Mouse (Mus musculus) cortical plate, adult 2 months (tissue): ENCODE results near the gene Sytl3. TPM values are rescaled to one million over a fixed set of nuclear protein-coding genes. Genes with fewer than 3 reads are reported as not detected.

ENCODE experiments used
- H3K27ac ChIP-seq: fragments of 200-500 bp; 2 replicates; pipeline ENCODE4 v1.5.1; 2012; ENCODE audit warnings: low read length, control low read depth, inconsistent platforms; ENCODE audit not compliant: insufficient read depth
- H3K4me1 ChIP-seq: fragments of 200-500 bp; 2 replicates; pipeline ENCODE4 v1.6.1; 2011; ENCODE audit warnings: low read length; ENCODE audit not compliant: control insufficient read depth, insufficient read depth
- H3K4me3 ChIP-seq: fragments of 200-500 bp; 2 replicates; pipeline ENCODE4 v1.5.1; 2011; ENCODE audit warnings: mild to moderate bottlenecking, low read length, control low read depth; ENCODE audit not compliant: insufficient read depth
- CTCF ChIP-seq: fragments of 200-500 bp; IDR thresholded peaks from 2 replicates; pipeline ENCODE4 v1.5.1; 2011; ENCODE audit warnings: mild to moderate bottlenecking, control low read depth, low read length; ENCODE audit not compliant: insufficient read depth; ENCODE audit errors: extremely low read depth
- POLR2A ChIP-seq: fragments of 200-500 bp; IDR thresholded peaks from 2 replicates; pipeline ENCODE4 v1.6.1; 2011; ENCODE audit warnings: mild to moderate bottlenecking, low read length, control low read depth; ENCODE audit not compliant: insufficient read depth; ENCODE audit errors: extremely low read depth
- polyA plus RNA-seq: library from polyadenylated mRNA; depleted of rRNA; stranded (reverse); fragments of >200 nt; gene quantifications from 2 replicates; pipeline ENCODE4 v1.2.3, GENCODE M21; 2012

The Sytl3 gene
- polyA plus RNA-seq, 1 experiment = 0.13 TPM

GRCm38 (mm10) chr17:6752375-6752774 lies 93.5 kb downstream of the Sytl3 start:
- Histone ChIP-seq H3K27ac (no peak overlapping the region), H3K4me1 (peaks cover 1% of the 10 kb centered on the region; the same call in 1 of the 2 replicates), H3K4me3 (no peak overlapping the region)
- no peak for TF ChIP-seq POLR2A
- TF ChIP-seq CTCF = no peak

- no peak overlapping the region for H3K27ac ChIP-seq
- TF ChIP-seq CTCF (no peak), POLR2A (no peak)
- no peak overlapping the region for H3K4me3 ChIP-seq
- H3K4me1 ChIP-seq = peaks cover 1% of the 10 kb centered on the region; the same call in 1 of the 2 replicates
Measured at GRCm38 (mm10) chr17:6755176-6755575, 96.3 kb downstream of the Sytl3 start.

- TF ChIP-seq CTCF (no peak), POLR2A (no peak)
- Histone ChIP-seq H3K4me1 (peaks cover 1% of the 10 kb centered on the region; the same call in 1 of the 2 replicates), H3K27ac (no peak overlapping the region), H3K4me3 (no peak overlapping the region)
Measured at GRCm38 (mm10) chr17:6755873-6756272, 97.0 kb downstream of the Sytl3 start.

- Histone ChIP-seq H3K4me1 (peaks cover 1% of the 10 kb centered on the region; the same call in 1 of the 2 replicates), H3K4me3 (no peak overlapping the region), H3K27ac (no peak overlapping the region)
- TF ChIP-seq POLR2A = no peak
- TF ChIP-seq CTCF = no peak
Measured at GRCm38 (mm10) chr17:6757902-6758301, 99.0 kb downstream of the Sytl3 start.

GRCm38 (mm10) chr17:6758845-6759244 lies 100.0 kb downstream of the Sytl3 start:
- H3K27ac ChIP-seq = no peak overlapping the region
- peaks cover 1% of the 10 kb centered on the region; the same call in 1 of the 2 replicates for H3K4me1 ChIP-seq
- TF ChIP-seq POLR2A (no peak), CTCF (no peak)
- no peak overlapping the region for H3K4me3 ChIP-seq

GRCm38 (mm10) chr17:6759717-6760292 lies 100.9 kb downstream of the Sytl3 start:
- Histone ChIP-seq H3K4me3 (no peak overlapping the region), H3K4me1 (peaks cover 1% of the 10 kb centered on the region; the same call in 1 of the 2 replicates), H3K27ac (no peak overlapping the region)
- TF ChIP-seq POLR2A = no peak
- no peak for TF ChIP-seq CTCF

- no peak overlapping the region for H3K4me3 ChIP-seq
- H3K4me1 ChIP-seq = no peaks in the 10 kb centered on the region
- TF ChIP-seq CTCF = no peak
- TF ChIP-seq POLR2A = no peak
- no peak overlapping the region for H3K27ac ChIP-seq
Measured at GRCm38 (mm10) chr17:6763513-6764226, 104.8 kb downstream of the Sytl3 start.

- TF ChIP-seq POLR2A = no peak
- no peak for TF ChIP-seq CTCF
- no peak overlapping the region for H3K4me3 ChIP-seq
- no peak overlapping the region for H3K27ac ChIP-seq
- no peaks in the 10 kb centered on the region for H3K4me1 ChIP-seq
Measured at GRCm38 (mm10) chr17:6764227-6764593, 105.3 kb downstream of the Sytl3 start.

- no peaks in the 10 kb centered on the region for H3K4me1 ChIP-seq
- no peak for TF ChIP-seq CTCF
- no peak for TF ChIP-seq POLR2A
- H3K27ac ChIP-seq = no peak overlapping the region
- H3K4me3 ChIP-seq = no peak overlapping the region
Measured at GRCm38 (mm10) chr17:6764730-6765129, 105.8 kb downstream of the Sytl3 start.

GRCm38 (mm10) chr17:6765886-6766285 lies 107.0 kb downstream of the Sytl3 start:
- no peaks in the 10 kb centered on the region for H3K4me1 ChIP-seq
- no peak overlapping the region for H3K27ac ChIP-seq
- no peak overlapping the region for H3K4me3 ChIP-seq
- TF ChIP-seq POLR2A = no peak
- no peak for TF ChIP-seq CTCF
